Mouse (Mus musculus) ES-E14 (cell line): ENCODE measurements around the gene Celf5.

Experiments
- CHD2 ChIP-seq: IDR thresholded peaks from 2 replicates; pipeline ENCODE4 v1.6.1; 2014; ENCODE audit warnings: mild to moderate bottlenecking, low read depth, low read length, inconsistent platforms
- HCFC1 ChIP-seq: IDR thresholded peaks from 2 replicates; pipeline ENCODE4 v1.6.1; 2012; ENCODE audit warnings: low read length, inconsistent platforms, borderline replicate concordance; ENCODE audit not compliant: insufficient read depth
- MAFK ChIP-seq: IDR thresholded peaks from 2 replicates; pipeline ENCODE4 v1.6.1; 2014; ENCODE audit warnings: mild to moderate bottlenecking, low read depth, low read length, inconsistent platforms; ENCODE audit not compliant: insufficient read depth
- ZNF384 ChIP-seq: IDR thresholded peaks from 2 replicates; pipeline ENCODE4 v1.6.1; 2012; ENCODE audit warnings: low read depth, low read length, inconsistent platforms

DNA sequence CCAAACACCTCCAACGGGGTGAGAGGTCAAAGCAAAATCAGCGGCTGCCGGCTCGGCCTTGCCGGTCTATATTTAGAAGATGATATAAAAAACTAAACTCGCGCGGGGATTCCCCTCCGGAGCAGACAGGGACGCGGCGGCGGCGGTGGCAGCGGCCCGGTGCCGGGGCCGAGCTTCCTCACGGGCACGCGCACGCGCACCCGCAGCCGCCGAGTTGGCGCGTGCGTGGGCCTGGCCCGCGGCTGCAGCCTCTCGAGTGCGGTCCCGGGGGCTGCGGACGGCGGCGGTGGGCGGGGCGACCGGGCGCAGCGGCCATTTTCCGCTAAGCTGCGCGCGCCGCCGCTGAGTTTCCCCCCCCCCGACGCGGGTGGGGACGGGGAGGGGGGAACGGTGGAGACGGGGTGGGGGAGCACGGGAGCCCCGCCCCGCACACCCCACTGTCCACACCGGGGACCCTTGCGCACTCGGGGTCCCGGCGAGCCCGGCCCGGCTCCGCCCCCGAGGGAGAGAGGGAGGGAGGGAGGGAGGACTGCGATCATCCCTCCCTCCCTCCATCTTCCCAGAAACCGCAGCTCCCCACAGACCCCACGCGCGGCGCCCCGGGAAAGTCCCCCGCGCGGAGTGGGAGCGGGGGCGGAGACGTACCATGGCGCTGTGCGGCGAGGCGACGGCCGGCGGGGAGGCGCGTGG is 52.2 kb downstream of the Celf5 start:
- TF ChIP-seq ZNF384 (no peak), CHD2 (no peak), HCFC1 (no peak), MAFK (no peak)
